Mouse (Mus musculus): ENCODE results near the gene Tia1. TPM values are rescaled to one million over a fixed set of nuclear protein-coding genes. Genes with fewer than 3 reads are reported as not detected.
"Not testable (repeated sequence)": the region's sequence is repeated elsewhere in the genome, so short reads cannot be mapped to it uniquely, and the experiment has no call there.

Tia1 gene
- total RNA-seq (2022): 100 to 1,000 TPM in 2 of 4 experiments, 10 to 100 TPM in 2; 91.0 to 107 (median 99.9) TPM

GRCm38 (mm10) chr6:86404100-86404861, at the start of gene Tia1:
Gene Tia1 (plus strand): TSS chr6:86404219.
- DNase-seq (ENCODE audit: low spot score in 2 of 2): peak; percentile 87 to 97

- no peak for DNase-seq (ENCODE audit: low spot score in 2 of 2)
These were observed 49.1 kb upstream of the Tia1 start for GRCm38 (mm10) chr6:86354948-86355347.

- no peak for DNase-seq (ENCODE audit: low spot score in 2 of 2)
These were observed 47.1 kb upstream of the Tia1 start for GRCm38 (mm10) chr6:86356956-86357355.

DNA sequence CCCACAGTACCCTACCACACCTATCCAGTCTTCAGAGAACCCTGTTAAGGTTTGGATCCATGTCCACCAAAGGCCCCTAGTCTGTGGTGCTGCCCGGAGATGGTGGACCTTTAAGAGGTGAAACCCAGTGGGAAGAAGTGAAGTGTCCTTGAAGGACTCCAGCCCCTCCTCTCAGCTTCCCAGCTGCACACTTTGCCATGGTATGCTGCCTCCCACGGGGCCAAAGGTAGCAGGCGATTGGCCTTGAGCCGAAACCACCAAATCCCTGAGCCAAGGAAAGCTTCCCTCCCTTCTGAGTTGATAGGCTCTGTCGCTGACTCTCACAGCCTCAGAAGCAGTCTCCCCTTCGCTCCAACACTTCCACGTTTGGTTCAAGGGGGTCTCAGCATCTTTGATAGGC, 43.3 kb upstream of the Tia1 start:
- no peak for DNase-seq (ENCODE audit: low spot score in 2 of 2)

DNA sequence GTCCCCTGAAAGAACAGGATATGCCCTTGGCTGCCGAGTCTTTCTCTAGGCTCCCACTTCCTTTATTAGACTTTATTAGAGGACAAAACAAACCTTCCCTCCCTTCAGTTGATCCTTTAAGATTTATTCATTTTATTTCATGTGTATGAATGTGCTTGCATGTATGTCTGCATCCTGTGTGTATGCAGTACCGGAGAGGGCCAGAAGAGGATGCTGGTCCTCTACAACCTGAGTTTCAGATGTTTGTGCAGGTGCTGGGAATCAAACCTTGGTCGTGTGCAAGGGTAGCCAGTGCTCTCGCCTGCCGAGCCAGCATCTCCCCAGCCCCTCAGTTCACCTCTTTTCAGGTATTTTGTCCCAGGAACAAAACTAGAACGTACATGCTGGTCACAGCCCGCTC, 42.6 kb upstream of the Tia1 start:
- no peak for DNase-seq (ENCODE audit: low spot score in 2 of 2)

- peak; percentile 56 to 69 for DNase-seq (ENCODE audit: low spot score in 2 of 2)
These were observed 39.4 kb upstream of the Tia1 start for GRCm38 (mm10) chr6:86364442-86365141.

DNA sequence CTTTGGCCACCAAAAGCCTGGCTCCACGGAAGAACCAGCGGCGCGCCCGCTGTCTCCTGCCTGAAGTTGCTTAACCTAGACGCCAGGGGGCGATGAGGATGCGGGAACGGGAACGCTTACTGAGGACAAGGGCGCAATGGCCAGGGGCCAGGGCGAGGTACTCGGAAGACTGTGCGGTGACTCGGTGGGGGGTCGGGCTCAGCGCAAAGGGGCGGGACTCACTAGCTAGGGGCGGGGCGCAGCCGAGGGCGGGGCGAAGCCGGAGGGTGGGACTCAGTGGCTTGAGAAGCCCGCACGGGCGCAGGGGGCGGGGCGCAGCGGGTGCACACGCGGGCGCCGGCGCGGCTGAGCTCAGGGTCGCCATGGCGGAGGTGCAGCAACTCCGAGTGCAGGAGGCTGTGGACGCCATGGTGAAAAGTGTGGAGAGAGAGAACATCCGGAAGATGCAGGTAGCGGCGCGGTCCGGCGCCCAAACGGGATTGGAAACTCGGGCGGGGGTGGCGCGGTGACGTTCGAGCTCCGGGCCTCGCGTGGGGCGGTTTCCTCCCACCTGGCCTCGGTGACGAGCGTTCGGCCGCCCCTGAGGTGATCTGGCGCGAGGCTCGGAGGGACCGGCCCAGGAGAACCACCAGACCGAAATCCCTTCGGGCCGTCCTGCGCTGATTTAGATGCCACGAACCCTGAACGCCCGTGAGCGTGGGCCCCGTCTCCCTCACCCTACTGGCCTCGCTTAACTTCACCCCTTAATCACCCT, 38.5 kb upstream of the Tia1 start, which contains the start of gene Fam136a:
Gene Fam136a, plus strand, starts transcription at position 276 of the 754 bp plus-strand sequence.
- DNase-seq (ENCODE audit: low spot score in 2 of 2): peak; percentile 73 to 90

DNA sequence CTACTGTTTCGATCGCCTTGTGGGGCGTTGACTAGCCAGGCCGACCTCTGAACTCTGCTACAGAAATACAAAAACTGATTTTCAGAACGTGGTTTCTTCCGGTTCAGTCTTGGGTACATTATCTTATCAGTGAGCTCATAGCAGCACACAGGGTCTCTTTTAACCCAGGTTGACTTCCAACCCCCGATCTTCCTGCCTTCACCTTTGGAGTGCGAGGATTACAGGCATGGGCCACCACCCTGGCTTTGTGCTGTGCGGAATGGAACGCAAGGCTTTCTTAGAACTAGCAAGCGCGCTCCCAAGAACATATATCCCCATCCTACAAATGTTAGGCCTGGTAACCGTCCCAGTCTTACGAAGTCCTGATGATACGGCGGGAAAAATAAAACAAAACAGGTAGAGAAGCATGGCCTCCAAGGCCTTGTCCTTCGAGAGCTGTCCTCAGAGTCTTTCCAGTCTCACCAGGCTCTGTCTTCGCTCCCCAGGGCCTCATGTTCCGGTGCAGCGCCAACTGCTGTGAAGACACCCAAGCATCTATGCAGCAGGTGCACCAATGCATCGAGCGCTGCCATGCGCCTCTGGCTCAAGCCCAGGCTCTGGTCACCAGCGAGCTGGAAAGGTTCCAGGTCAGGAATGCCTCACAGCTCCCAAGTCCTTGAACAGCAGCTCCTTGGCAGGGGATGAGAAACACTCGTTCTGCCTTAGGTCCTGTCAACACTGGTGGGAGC, 37.7 kb upstream of the Tia1 start:
- peak; percentile 33 to 47 for DNase-seq (ENCODE audit: low spot score in 2 of 2)

GRCm38 (mm10) chr6:86366853-86367249, 37.2 kb upstream of the Tia1 start:
- no peak for DNase-seq (ENCODE audit: low spot score in 2 of 2)

DNA sequence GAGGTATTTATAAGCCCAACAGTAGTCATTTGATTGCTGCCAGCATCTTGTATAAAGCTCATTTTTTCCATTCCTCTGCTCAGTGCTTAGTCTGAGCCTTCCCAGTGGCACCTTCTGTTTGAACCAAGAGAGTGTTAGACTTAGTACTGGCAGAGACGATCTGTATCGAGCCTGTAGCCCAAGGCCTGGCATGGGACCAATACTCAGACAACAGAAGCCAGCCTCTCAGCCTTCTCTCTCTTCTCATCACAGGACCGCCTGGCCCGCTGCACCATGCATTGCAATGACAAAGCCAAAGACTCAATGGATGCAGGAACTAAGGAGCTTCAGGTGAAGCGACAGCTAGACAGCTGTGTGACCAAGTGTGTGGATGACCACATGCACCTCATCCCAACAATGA, 35.5 kb upstream of the Tia1 start:
- no peak for DNase-seq (ENCODE audit: low spot score in 2 of 2)

DNA sequence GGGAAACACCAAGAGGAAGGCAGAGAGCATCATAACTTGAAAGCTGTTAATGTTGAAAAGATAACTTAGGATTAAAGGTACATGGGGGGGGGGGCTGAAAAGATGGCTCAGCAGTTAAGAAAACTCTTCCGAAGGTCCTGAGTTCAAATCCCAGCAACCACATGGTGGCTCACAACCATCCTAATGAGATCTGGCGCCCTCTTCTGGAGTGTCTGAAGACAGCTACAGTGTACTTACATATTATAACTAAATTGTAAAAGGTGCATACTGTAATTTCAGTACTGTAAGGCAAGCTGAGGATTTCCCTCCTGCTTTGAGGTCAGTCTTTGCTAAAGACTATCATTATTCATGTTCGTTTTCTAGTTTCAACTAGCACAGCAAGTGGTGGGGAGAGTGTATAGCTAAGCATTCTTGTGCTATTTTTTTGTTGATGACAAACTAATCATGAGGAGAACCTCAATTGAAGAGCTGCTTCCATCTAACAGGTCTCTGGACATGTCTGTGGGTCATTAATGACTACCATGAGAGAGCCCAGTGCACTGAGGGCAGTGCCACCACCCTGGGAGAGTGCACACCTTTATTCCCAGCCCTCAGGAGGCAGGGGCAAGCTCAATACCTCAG, 33.8 kb upstream of the Tia1 start:
- DNase-seq (ENCODE audit: low spot score in 2 of 2): no peak

DNA sequence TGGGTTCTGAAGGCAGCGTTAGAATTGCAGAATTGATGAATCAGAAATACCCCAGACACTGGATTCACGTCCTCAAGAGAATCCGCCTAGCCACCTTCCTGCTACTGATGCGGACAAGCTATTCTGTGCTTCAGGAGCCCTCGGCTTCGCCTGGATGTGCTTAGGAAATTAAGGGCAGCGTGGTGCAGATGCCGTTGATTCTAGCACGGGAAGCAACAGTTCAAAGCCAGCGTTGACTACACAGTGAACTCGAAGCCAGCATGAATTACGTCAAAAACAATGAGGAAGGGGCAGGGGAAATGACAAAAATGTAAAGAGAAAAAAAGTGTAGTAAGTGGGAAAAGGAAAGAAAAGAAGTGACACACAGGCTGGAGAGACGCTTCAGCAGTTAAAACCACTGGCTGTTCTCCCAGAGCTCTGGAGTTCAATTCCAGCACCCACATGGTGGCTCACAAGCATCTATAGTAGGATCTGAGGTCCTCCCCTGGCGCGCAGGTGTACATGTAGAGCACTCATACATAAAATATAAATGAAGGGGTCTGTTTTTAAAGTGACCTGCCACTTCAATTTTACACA, 33.2 kb upstream of the Tia1 start, which contains the start of gene Snrpg:
Gene Snrpg, plus strand, starts transcription at position 541 of the 576 bp plus-strand sequence.
- no peak for DNase-seq (ENCODE audit: low spot score in 2 of 2)

DNA sequence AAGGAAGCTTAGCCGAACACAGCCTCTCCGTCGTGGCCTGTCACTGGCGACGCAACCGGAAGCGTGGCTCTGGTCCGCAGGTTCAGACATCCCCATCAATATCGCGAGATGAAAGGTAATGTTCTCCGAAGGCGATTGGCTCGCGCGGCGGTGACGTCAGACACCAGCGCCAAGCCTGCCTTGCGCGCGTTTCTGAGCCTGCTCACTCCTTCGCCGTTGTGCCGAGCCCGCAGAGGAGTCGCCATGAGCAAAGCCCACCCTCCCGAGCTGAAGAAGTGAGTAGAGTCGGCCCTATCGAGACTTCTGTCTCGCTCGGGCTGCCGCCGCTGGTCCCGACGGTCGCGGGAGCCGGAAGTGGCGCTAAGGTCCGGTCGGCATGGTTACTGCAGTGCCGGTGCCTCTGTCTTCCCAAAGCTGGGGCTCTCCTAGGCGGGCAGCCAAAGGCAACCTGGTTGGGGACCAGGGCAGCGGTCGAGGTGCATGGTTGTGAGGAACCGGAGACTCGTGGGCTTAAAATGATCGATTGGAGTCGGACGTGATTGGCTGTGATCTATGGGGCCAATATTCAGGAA, 32.6 kb upstream of the Tia1 start:
- DNase-seq (ENCODE audit: low spot score in 2 of 2): peak; percentile 95 to 97

DNA sequence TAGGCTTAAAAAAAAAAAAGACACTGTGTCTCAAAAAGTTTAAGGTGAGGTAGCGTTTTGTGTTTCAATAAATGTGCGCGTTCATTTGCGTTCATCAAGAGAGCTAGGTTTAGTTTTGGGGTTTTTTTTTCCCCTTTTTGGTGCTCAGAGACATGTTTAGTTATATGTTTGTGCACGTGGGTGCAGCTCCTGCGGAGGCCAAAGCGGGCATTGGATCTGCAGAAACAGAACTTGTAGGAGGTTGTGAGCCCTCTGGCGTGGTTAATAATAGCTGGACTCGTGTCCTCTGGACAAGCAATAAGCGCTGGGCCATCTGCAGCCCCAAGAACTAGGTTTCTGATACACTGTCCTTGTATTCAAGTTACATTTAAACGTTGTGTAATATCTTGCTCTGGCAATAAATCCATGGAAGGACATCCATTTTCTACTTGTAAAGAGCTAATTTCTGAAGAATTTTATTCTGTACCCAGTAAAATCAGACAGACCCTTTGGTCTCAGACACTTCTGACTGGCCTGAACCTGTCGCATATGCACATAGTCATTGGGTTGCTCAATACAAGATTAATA, 32.0 kb upstream of the Tia1 start:
- DNase-seq (ENCODE audit: low spot score in 2 of 2): no peak

DNA sequence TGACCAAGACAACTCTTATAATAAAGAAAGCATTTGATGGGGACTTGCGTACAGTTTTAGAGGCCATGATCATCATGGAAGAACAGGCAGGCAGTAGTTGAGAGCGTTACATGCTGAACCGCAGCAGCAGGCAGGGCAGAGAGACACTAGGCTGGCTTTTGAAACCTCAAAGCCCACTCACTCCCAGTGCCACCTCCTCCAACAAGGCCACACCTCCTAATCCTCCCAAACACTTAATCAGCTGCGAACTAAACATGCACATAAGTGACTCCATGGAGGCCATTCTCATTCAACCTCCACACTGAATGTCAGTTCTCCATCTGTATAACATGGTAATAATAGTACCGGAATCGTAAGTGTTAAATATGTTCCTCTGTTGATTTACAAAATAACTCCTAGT, 30.5 kb upstream of the Tia1 start:
- DNase-seq (ENCODE audit: low spot score in 2 of 2): no peak

GRCm38 (mm10) chr6:86378341-86378740, 25.7 kb upstream of the Tia1 start:
- no peak for DNase-seq (ENCODE audit: low spot score in 2 of 2)

DNA sequence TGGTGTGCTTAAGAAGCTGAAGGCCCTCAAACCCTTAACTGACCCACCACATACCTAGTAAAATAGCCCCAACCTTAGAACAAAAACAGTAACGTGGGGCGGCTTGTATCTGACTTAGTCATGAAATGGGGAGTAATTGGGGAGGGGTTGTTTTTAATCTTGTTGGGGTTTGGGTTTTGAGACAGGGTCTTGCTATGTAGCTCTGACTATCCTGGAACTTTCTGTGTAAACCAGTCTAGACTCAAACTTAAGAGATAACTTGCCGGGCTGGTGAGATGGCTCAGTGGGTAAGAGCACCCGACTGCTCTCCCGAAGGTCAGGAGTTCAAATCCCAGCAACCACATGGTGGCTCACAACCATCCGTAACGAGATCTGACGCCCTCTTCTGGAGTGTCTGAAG, 23.9 kb upstream of the Tia1 start:
- DNase-seq (ENCODE audit: low spot score in 2 of 2): not testable (repeated sequence)

DNA sequence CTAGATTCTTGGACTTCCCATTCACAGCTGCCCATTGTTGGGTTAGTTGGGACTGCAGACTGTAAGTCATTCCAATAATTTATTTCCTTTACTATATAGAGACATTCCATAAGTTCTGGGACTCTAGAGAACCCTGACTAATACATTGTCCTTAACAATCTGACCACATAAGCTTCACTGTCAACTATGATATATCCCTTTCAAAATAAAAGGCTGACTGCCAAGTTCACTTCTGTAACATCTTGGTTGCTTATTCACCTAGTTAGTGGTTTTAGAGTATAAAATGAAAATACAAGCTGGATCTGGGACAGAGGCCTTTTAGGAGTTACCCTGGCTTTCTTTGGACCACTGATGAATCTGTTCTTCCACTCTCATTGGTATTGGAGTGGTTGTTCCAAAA, 21.5 kb upstream of the Tia1 start:
- no peak for DNase-seq (ENCODE audit: low spot score in 2 of 2)

GRCm38 (mm10) chr6:86383370-86383769, 20.6 kb upstream of the Tia1 start:
- DNase-seq (ENCODE audit: low spot score in 2 of 2): no peak

DNA sequence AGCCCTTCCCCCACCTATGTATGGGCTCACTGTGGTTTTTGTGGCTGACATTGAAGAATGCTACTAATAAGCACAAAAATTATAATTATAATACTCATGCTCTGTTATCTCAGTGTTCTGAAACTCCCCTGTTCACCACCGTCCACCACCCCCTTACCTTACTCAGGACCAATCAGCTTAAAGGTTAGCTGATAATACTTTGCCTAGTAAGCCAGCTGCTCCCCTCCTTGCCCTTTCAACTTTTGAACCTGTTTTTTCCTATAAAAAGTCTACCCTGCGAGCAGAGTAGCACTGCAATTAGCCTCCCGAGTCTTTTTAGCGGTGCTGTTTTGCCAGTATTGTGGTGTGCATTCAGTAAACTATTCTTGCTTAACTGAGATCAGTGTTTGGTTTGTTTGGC, 19.3 kb upstream of the Tia1 start:
- DNase-seq (ENCODE audit: low spot score in 2 of 2): no peak

Measured in left cerebral cortex, adult 8-10 months (tissue).